Mouse (Mus musculus) C2C12 (cell line): ENCODE measurements around the gene C530008M17Rik.

Source experiments
- CTCF ChIP-seq: IDR thresholded peaks from one replicate; pipeline ENCODE4 v1.5.1; 2011; ENCODE audit not compliant: control insufficient read depth, insufficient read depth, insufficient read length
- MAX ChIP-seq: IDR thresholded peaks from one replicate; pipeline ENCODE4 v1.6.1; 2011; ENCODE audit warnings: mild to moderate bottlenecking, control low read depth
- MYOD1 ChIP-seq: IDR thresholded peaks from one replicate; pipeline ENCODE4 v1.6.1; 2011; ENCODE audit warnings: low read depth; ENCODE audit not compliant: control insufficient read depth, insufficient read length
- USF1 ChIP-seq: IDR thresholded peaks from one replicate; pipeline ENCODE4 v1.6.1; 2011; ENCODE audit warnings: low read depth, mild to moderate bottlenecking, control low read depth, moderate library complexity

GRCm38 (mm10) chr5:76684658-76685605 is 28.6 kb downstream of the C530008M17Rik start:
- TF ChIP-seq CTCF (no peak), USF1 (no peak), MYOD1 (no peak), MAX (no peak)
